Mouse (Mus musculus) intestine, embryonic 15.5 days (tissue): Measurements from ENCODE around the gene Tnik. TPM values are rescaled to one million over a fixed set of nuclear protein-coding genes. Genes with fewer than 3 reads are reported as not detected.

Source experiments
- ATAC-seq: fragments of 200-750 bp; cut with Nextera tagmentation; 2 replicates; pipeline ENCODE4 v1.8.0; 2017; ENCODE audit warnings: moderate TSS enrichment, moderate library complexity
- H3K27ac ChIP-seq: fragments of 300-500 bp; sonication (generic); 2 replicates; pipeline ENCODE4 v1.5.1; 2015; ENCODE audit warnings: mild to moderate bottlenecking, inconsistent platforms
- H3K27me3 ChIP-seq: fragments of 300-500 bp; sonication (generic); replicated peaks from 2 replicates; pipeline ENCODE4 v1.6.1; 2015; ENCODE audit warnings: inconsistent platforms
- H3K36me3 ChIP-seq: fragments of 300-500 bp; sonication (generic); 2 replicates; pipeline ENCODE4 v1.6.1; 2015; ENCODE audit warnings: inconsistent platforms
- H3K4me1 ChIP-seq: fragments of 300-500 bp; sonication (generic); replicated peaks from 2 replicates; pipeline ENCODE4 v1.6.1; 2015; ENCODE audit warnings: inconsistent platforms
- H3K4me2 ChIP-seq: fragments of 300-500 bp; sonication (generic); replicated peaks from 2 replicates; pipeline ENCODE4 v1.6.1; 2015; ENCODE audit warnings: mild to moderate bottlenecking, inconsistent platforms
- H3K4me3 ChIP-seq: fragments of 300-500 bp; sonication (generic); replicated peaks from 2 replicates; pipeline ENCODE4 v1.5.1; 2015; ENCODE audit warnings: inconsistent platforms
- H3K9ac ChIP-seq: fragments of 300-500 bp; sonication (generic); 2 replicates; pipeline ENCODE4 v1.6.1; 2015; ENCODE audit warnings: inconsistent platforms
- H3K9me3 ChIP-seq: fragments of 300-500 bp; sonication (generic); 2 replicates; pipeline ENCODE4 v1.6.1; 2016; ENCODE audit warnings: inconsistent platforms
- WGBS: fragments of 180-500 bp; shearing (Covaris S2); methylation state at CpG from one replicate; pipeline ENCODE4 v1.1.7; 2015; 5-methylcytosine and 5-hydroxymethylcytosine counted together
- polyA plus RNA-seq: library from polyadenylated mRNA; unstranded; fragments of >200 nt; fragmentation: Nextera tagmentation; extraction: Ambion mirVana; gene quantifications from 2 replicates; pipeline ENCODE4 v1.2.1, GENCODE M21; 2015

The Tnik gene
- polyA plus RNA-seq, 1 experiment from 2014 or later: 12.3 TPM

- Histone ChIP-seq H3K4me3 (no peak overlapping the region), H3K27ac (no peak overlapping the region), H3K9me3 (no peaks in the 10 kb centered on the region), H3K4me2 (no peak overlapping the region), H3K4me1 (no peaks in the 10 kb centered on the region), H3K27me3 (no peaks in the 10 kb centered on the region), H3K9ac (no peak overlapping the region), H3K36me3 (no peaks in the 10 kb centered on the region)
- WGBS: 45% methylated on average over 2 of the region's 2 CpGs
- no peak for ATAC-seq
Measured at GRCm38 (mm10) chr3:28526671-28527070, 263.7 kb downstream of the Tnik start.

- no peaks in the 10 kb centered on the region for H3K27me3 ChIP-seq
- no peak for ATAC-seq
- WGBS: 98% methylated on average over 4 of the region's 4 CpGs
- no peak overlapping the region for H3K4me2 ChIP-seq
- H3K27ac ChIP-seq: no peak overlapping the region
- no peak overlapping the region for H3K9ac ChIP-seq
- H3K36me3 ChIP-seq: no peaks in the 10 kb centered on the region
- H3K9me3 ChIP-seq: no peaks in the 10 kb centered on the region
- no peaks in the 10 kb centered on the region for H3K4me1 ChIP-seq
- no peak overlapping the region for H3K4me3 ChIP-seq
Measured at GRCm38 (mm10) chr3:28527231-28527630, 264.2 kb downstream of the Tnik start.

GRCm38 (mm10) chr3:28529548-28529947 lies 266.5 kb downstream of the Tnik start:
- no peak overlapping the region for H3K4me3 ChIP-seq
- H3K9ac ChIP-seq: no peak overlapping the region
- H3K27me3 ChIP-seq: no peaks in the 10 kb centered on the region
- H3K4me1 ChIP-seq: no peaks in the 10 kb centered on the region
- no peaks in the 10 kb centered on the region for H3K9me3 ChIP-seq
- no peak for ATAC-seq
- no peak overlapping the region for H3K4me2 ChIP-seq
- H3K27ac ChIP-seq: no peak overlapping the region
- WGBS: 90% methylated on average over 4 of the region's 4 CpGs
- no peaks in the 10 kb centered on the region for H3K36me3 ChIP-seq

GRCm38 (mm10) chr3:28531294-28531956 lies 268.4 kb downstream of the Tnik start:
- H3K9ac ChIP-seq: no peak overlapping the region
- WGBS: 71% methylated on average over 15 of the region's 15 CpGs
- ATAC-seq: no peak
- H3K27me3 ChIP-seq: no peaks in the 10 kb centered on the region
- H3K27ac ChIP-seq: no peak overlapping the region
- no peaks in the 10 kb centered on the region for H3K36me3 ChIP-seq
- H3K4me1 ChIP-seq: no peaks in the 10 kb centered on the region
- H3K4me2 ChIP-seq: no peak overlapping the region
- H3K9me3 ChIP-seq: no peaks in the 10 kb centered on the region
- no peak overlapping the region for H3K4me3 ChIP-seq

- H3K4me2 ChIP-seq: no peak overlapping the region
Measured at GRCm38 (mm10) chr3:28532666-28533065, 269.7 kb downstream of the Tnik start.

GRCm38 (mm10) chr3:28540121-28540520 lies 277.1 kb downstream of the Tnik start:
- 47% methylated on average over 5 of the region's 5 CpGs for WGBS
- Histone ChIP-seq H3K27ac (no peak overlapping the region), H3K9ac (no peak overlapping the region), H3K4me3 (no peak overlapping the region), H3K9me3 (no peaks in the 10 kb centered on the region), H3K4me2 (no peak overlapping the region), H3K4me1 (no peaks in the 10 kb centered on the region), H3K36me3 (no peaks in the 10 kb centered on the region), H3K27me3 (no peaks in the 10 kb centered on the region)
- no peak for ATAC-seq

More at GRCm38 (mm10) chr3:28532666-28533065, 269.7 kb downstream of the Tnik start:
- WGBS: 91% methylated on average over 7 of the region's 7 CpGs
- no peaks in the 10 kb centered on the region for H3K27me3 ChIP-seq
- H3K27ac ChIP-seq: no peak overlapping the region
- no peaks in the 10 kb centered on the region for H3K9me3 ChIP-seq
- ATAC-seq: no peak
- H3K4me3 ChIP-seq: no peak overlapping the region
- no peak overlapping the region for H3K9ac ChIP-seq
- H3K36me3 ChIP-seq: no peaks in the 10 kb centered on the region
- H3K4me1 ChIP-seq: no peaks in the 10 kb centered on the region

- no peak for ATAC-seq
- Histone ChIP-seq H3K4me2 (no peak overlapping the region), H3K9me3 (no peaks in the 10 kb centered on the region), H3K9ac (no peak overlapping the region), H3K27me3 (no peaks in the 10 kb centered on the region), H3K4me1 (0 out of 2 replicates have a peak, but pooled peaks cover under 1% of the 10 kb centered on the region), H3K4me3 (no peak overlapping the region), H3K27ac (no peak overlapping the region), H3K36me3 (no peaks in the 10 kb centered on the region)
- 84% methylated on average over 3 of the region's 3 CpGs for whole genome bisulfite sequencing
Measured at GRCm38 (mm10) chr3:28542941-28543340, 279.9 kb downstream of the Tnik start.

GRCm38 (mm10) chr3:28543380-28543984 lies 280.5 kb downstream of the Tnik start:
- 69% methylated on average over 10 of the region's 10 CpGs for WGBS
- ATAC-seq: no peak
- H3K4me1 ChIP-seq: 0 out of 2 replicates have a peak, but pooled peaks cover 3% of the 10 kb centered on the region

GRCm38 (mm10) chr3:28544345-28544869 lies 281.4 kb downstream of the Tnik start:
- no peaks in the 10 kb centered on the region for H3K9me3 ChIP-seq
- H3K27ac ChIP-seq: no peak overlapping the region
- H3K36me3 ChIP-seq: no peaks in the 10 kb centered on the region
- H3K4me3 ChIP-seq: no peak overlapping the region
- H3K9ac ChIP-seq: no peak overlapping the region
- ATAC-seq: no peak
- no peak overlapping the region for H3K4me2 ChIP-seq
- WGBS: 65% methylated on average over 11 of the region's 11 CpGs
- no peaks in the 10 kb centered on the region for H3K27me3 ChIP-seq
- peaks cover 9% of the 10 kb centered on the region for H3K4me1 ChIP-seq

More at GRCm38 (mm10) chr3:28543380-28543984, 280.5 kb downstream of the Tnik start:
- Histone ChIP-seq H3K4me2 (no peak overlapping the region), H3K27me3 (no peaks in the 10 kb centered on the region), H3K27ac (no peak overlapping the region), H3K4me3 (no peak overlapping the region), H3K9ac (no peak overlapping the region), H3K36me3 (no peaks in the 10 kb centered on the region), H3K9me3 (no peaks in the 10 kb centered on the region)

GRCm38 (mm10) chr3:28547965-28548730 lies 285.1 kb downstream of the Tnik start:
- peak; percentile 69 for ATAC-seq

GRCm38 (mm10) chr3:28549391-28549790 lies 286.4 kb downstream of the Tnik start:
- no peak overlapping the region for H3K4me2 ChIP-seq
- H3K4me3 ChIP-seq: no peak overlapping the region
- WGBS: 30% methylated on average over 6 of the region's 6 CpGs
- no peaks in the 10 kb centered on the region for H3K9me3 ChIP-seq
- no peaks in the 10 kb centered on the region for H3K36me3 ChIP-seq
- no peak overlapping the region for H3K9ac ChIP-seq
- H3K27me3 ChIP-seq: no peaks in the 10 kb centered on the region
- peaks cover 11% of the 10 kb centered on the region for H3K4me1 ChIP-seq
- H3K27ac ChIP-seq: peak overlapping the region; percentile 60
- ATAC-seq: peak; percentile 31; the same call in 1 of the 2 replicates

More at GRCm38 (mm10) chr3:28547965-28548730, 285.1 kb downstream of the Tnik start:
- no peaks in the 10 kb centered on the region for H3K27me3 ChIP-seq
- peaks cover 11% of the 10 kb centered on the region for H3K4me1 ChIP-seq
- no peaks in the 10 kb centered on the region for H3K9me3 ChIP-seq
- WGBS: 36% methylated on average over 10 of the region's 10 CpGs
- no peaks in the 10 kb centered on the region for H3K36me3 ChIP-seq
- H3K4me3 ChIP-seq: no peak overlapping the region
- no peak overlapping the region for H3K27ac ChIP-seq
- no peak overlapping the region for H3K9ac ChIP-seq
- no peak overlapping the region for H3K4me2 ChIP-seq

GRCm38 (mm10) chr3:28550497-28551093 lies 287.6 kb downstream of the Tnik start:
- no peaks in the 10 kb centered on the region for H3K9me3 ChIP-seq

More at GRCm38 (mm10) chr3:28550497-28551093, 287.6 kb downstream of the Tnik start:
- Histone ChIP-seq H3K4me1 (peaks cover 11% of the 10 kb centered on the region), H3K27ac (no peak overlapping the region), H3K4me3 (no peak overlapping the region), H3K27me3 (no peaks in the 10 kb centered on the region), H3K9ac (no peak overlapping the region), H3K36me3 (no peaks in the 10 kb centered on the region), H3K4me2 (no peak overlapping the region)
- no peak for ATAC-seq
- 61% methylated on average over 6 of the region's 6 CpGs for WGBS
